Mouse (Mus musculus): ENCODE results near the gene Zfp513.

DNA sequence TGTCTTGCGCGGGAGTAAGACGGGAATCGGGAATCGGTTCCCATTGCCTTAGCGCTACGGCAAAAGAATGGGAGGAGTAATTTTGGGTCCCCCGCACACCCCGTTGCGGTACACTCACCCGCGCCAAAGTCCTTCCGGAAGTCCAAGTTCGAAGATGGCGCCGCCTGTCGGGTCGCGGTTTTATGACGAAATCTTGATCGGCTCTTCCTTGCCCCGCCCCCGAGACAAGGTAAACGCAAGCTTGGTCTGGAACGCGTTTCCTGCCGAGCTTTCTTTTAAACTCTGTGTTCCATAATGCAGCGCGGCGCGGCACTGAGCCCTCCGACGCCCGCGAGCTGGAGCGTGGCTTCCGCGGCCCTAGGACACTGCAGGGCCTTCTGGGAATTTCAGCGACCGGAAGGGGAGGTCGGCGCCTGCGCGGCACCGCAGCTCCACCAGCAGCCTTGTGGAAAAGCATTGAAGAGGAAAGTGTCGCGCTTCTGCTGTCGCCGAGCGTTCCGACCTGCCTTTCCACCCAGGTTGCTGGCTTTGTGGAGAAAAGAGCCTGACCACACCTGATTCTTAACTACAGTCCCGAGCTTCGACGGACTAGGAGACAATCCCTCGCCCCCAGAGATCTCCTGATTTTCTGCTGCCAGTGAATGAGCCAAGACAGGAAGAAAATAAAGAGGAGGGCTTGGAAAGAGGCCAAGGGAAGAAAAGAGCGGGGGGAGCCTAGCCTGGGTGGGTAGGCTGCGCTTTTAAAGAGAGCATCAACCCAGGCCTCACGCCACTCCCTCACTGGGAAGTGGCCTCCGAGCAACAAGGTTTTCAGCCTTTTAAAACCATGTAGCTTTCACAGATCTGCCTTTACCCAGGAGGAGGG is 22.1 kb downstream of the Zfp513 start, which contains the start of the genes Gm29609 and Gtf3c2:
- TF ChIP-seq CTCF (conservative IDR thresholded peaks at IDR 0.05; ENCODE audit: insufficient read depth, insufficient read length, low read depth, low read length) (no peak), POLR2A (IDR thresholded peaks at IDR 0.05; ENCODE audit: low read depth, low read length) (peak; percentile 54)
